Mouse (Mus musculus): Measurements from ENCODE around the gene Tex33.

The Tex33 gene

GRCm38 (mm10) chr15:78395478-78395962, at the start of gene Tex33:
Gene Tex33, minus strand, starts transcription at chr15:78395912.
- no peak for DNase-seq

- no peak for DNase-seq
These were observed 48.1 kb upstream of the Tex33 start for GRCm38 (mm10) chr15:78443857-78444256.

GRCm38 (mm10) chr15:78442231-78442630, 46.5 kb upstream of the Tex33 start:
- DNase-seq = no peak

- DNase-seq = no peak
These were observed 43.3 kb upstream of the Tex33 start for GRCm38 (mm10) chr15:78438973-78439372.

GRCm38 (mm10) chr15:78438505-78438904, 42.8 kb upstream of the Tex33 start:
- DNase-seq = no peak

- DNase-seq = no peak
These were observed 42.3 kb upstream of the Tex33 start for GRCm38 (mm10) chr15:78438018-78438394.

GRCm38 (mm10) chr15:78437237-78438017, 41.7 kb upstream of the Tex33 start:
- peak; percentile 73 for DNase-seq

GRCm38 (mm10) chr15:78436380-78437192, 40.9 kb upstream of the Tex33 start:
- DNase-seq = peak; percentile 95

- no peak for DNase-seq
These were observed 40.0 kb upstream of the Tex33 start for GRCm38 (mm10) chr15:78435681-78436080.

- DNase-seq = peak; percentile 49
These were observed 39.3 kb upstream of the Tex33 start for GRCm38 (mm10) chr15:78434896-78435520.

- DNase-seq = peak; percentile 19
These were observed 35.9 kb upstream of the Tex33 start for GRCm38 (mm10) chr15:78431541-78432121.

GRCm38 (mm10) chr15:78430874-78431273, 35.2 kb upstream of the Tex33 start:
- peak; percentile 10 for DNase-seq

GRCm38 (mm10) chr15:78429871-78430622, 34.3 kb upstream of the Tex33 start:
- peak; percentile 38 for DNase-seq

- no peak for DNase-seq
These were observed 33.4 kb upstream of the Tex33 start for GRCm38 (mm10) chr15:78429139-78429459.

- peak; percentile 79 for DNase-seq
These were observed 32.9 kb upstream of the Tex33 start, which contains the start of gene Kctd17 for GRCm38 (mm10) chr15:78428391-78429138. Gene Kctd17, plus strand, starts transcription at chr15:78428564.

GRCm38 (mm10) chr15:78425230-78425629, 29.5 kb upstream of the Tex33 start:
- no peak for DNase-seq

- DNase-seq = peak; percentile 13
These were observed 28.8 kb upstream of the Tex33 start for GRCm38 (mm10) chr15:78424507-78424906.

- peak; percentile 83 for DNase-seq
These were observed 26.6 kb upstream of the Tex33 start for GRCm38 (mm10) chr15:78422046-78422956.

GRCm38 (mm10) chr15:78420395-78420794, 24.7 kb upstream of the Tex33 start:
- no peak for DNase-seq

- DNase-seq = no peak
These were observed 21.2 kb upstream of the Tex33 start for GRCm38 (mm10) chr15:78416937-78417336.
